In the genomic region with DNA sequence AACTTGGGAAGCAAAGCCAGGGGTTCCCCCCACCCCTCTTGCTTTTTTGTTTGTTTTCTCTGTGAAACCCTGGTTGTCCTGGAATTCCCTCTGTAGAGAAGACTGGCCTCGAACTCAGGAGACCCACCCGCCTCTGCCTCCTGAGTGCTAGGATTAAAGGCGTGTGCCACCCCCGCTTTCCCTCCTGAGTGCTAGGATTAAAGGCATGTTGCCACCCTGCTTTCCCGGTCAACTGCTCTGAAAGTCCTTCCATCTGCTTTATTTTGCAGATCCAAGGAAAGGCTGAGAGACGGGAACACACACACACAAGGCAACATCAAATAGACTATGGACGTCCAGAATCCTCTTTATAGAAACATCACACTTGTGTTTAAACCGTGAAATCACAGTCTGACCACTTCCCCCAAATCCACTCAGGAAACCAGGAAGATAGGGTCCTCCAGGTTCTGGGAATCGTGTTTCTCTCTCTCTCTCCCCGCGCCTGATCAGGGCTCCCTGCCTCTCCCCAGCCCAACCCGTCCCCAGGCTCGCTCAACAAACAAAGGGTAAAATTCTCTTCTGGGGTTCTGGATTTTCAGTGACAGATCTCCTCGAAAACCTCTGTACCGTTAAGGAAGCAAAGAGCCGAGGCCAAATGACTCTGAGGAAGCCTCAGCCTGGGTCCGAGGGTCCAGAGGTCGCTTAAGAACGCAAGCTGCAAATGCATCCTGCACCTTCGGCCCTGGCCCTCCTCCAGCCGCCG, we compare ENCODE assay signal across 8 mouse cellular contexts. TPM values are rescaled to one million over a fixed set of nuclear protein-coding genes. Genes with fewer than 3 reads are reported as not detected.
DNase-seq lines count a peak whose midpoint lies in the region; ATAC-seq and TF ChIP-seq lines count a peak whose summit lies in the region.

No protein-coding gene starts in this region.

- H3K4me3 ChIP-seq in testis, adult 2 months (ENCODE audit: control insufficient read depth, low read depth, low read length), result peak overlapping the region; percentile 90
- peak overlapping the region; percentile 87 for H3K4me3 ChIP-seq in limb, embryonic 12.5 days (replicated peaks)
- peak overlapping the region; percentile 71 for H3K4me3 ChIP-seq in stomach, embryonic 16.5 days (replicated peaks; ENCODE audit: low read length)

- peaks cover 7% of the 10 kb centered on the region for H3K4me1 ChIP-seq in testis, adult 2 months (ENCODE audit: control insufficient read depth, insufficient read depth, low read length)
- H3K4me1 ChIP-seq in limb, embryonic 12.5 days (replicated peaks), result peaks cover 22% of the 10 kb centered on the region
- peaks cover 27% of the 10 kb centered on the region for H3K4me1 ChIP-seq in stomach, embryonic 16.5 days (ENCODE audit: control insufficient read depth, insufficient read depth, low read length)

- TF ChIP-seq POLR2A in testis, adult 2 months (IDR thresholded peaks at IDR 0.05; ENCODE audit: control insufficient read depth, low read depth, low read length), result no peak

- peak overlapping the region; percentile 81 for H3K4me2 ChIP-seq in limb, embryonic 12.5 days
- peak overlapping the region; percentile 90 for H3K4me2 ChIP-seq in stomach, embryonic 16.5 days (ENCODE audit: low read depth, low read length)

- ATAC-seq in cerebellum, adult (ENCODE audit: insufficient number of reproducible peaks, low FRiP score, low TSS enrichment), result peak; percentile 15
- peak; percentile 45; the same call in 1 of the 2 replicates for ATAC-seq in limb, embryonic 12.5 days (ENCODE audit: insufficient number of reproducible peaks, insufficient read depth, low FRiP score, low TSS enrichment, low read depth)
- peak; percentile 26; the same call in 1 of the 2 replicates for ATAC-seq in stomach, embryonic 16.5 days (ENCODE audit: insufficient read depth, low FRiP score)

- DNase-seq in cerebellum, postnatal 4 days (ENCODE audit: low spot score in 2 of 2), result no peak
- no peak for DNase-seq in testis, postnatal 10 days (ENCODE audit: low spot score)
- DNase-seq in adrenal gland, adult (ENCODE audit: inconsistent age in 2 of 2, low spot score in 1 of 2), result no peak
- no peak for DNase-seq in adrenal gland, adult 8-10 months

- peak overlapping the region; percentile 63 for H3K9ac ChIP-seq in limb, embryonic 12.5 days (replicated peaks)
- H3K9ac ChIP-seq in stomach, embryonic 16.5 days (ENCODE audit: low read length), result peak overlapping the region; percentile 82

- H3K36me3 ChIP-seq in testis, adult 2 months (ENCODE audit: control insufficient read depth, insufficient read depth, low read length), result no peaks in the 10 kb centered on the region
- H3K36me3 ChIP-seq in limb, embryonic 12.5 days, result peaks cover 17% of the 10 kb centered on the region
- peaks cover 14% of the 10 kb centered on the region for H3K36me3 ChIP-seq in stomach, embryonic 16.5 days (ENCODE audit: control insufficient read depth, insufficient read depth, low read length)

- no peaks in the 10 kb centered on the region for H3K27me3 ChIP-seq in testis, adult 2 months (ENCODE audit: control insufficient read depth, insufficient read depth, low read length)
- H3K27me3 ChIP-seq in limb, embryonic 12.5 days, result 0 out of 2 replicates have a peak, but pooled peaks cover 2% of the 10 kb centered on the region
- H3K27me3 ChIP-seq in stomach, embryonic 16.5 days (ENCODE audit: control insufficient read depth, insufficient read depth, low read length), result no peaks in the 10 kb centered on the region

- no peaks in the 10 kb centered on the region for H3K9me3 ChIP-seq in limb, embryonic 12.5 days
- H3K9me3 ChIP-seq in stomach, embryonic 16.5 days (replicated peaks; ENCODE audit: control insufficient read depth, low read length), result no peaks in the 10 kb centered on the region

- 19% methylated on average over 22 of the region's 22 CpGs for WGBS in limb, embryonic 12.5 days
- 16% methylated on average over 22 of the region's 22 CpGs for WGBS in stomach, embryonic 16.5 days

- peak overlapping the region; percentile 63 for H3K27ac ChIP-seq in testis, adult 2 months (ENCODE audit: control insufficient read depth, insufficient read depth, low read depth, low read length)
- peak overlapping the region; percentile 97 for H3K27ac ChIP-seq in limb, embryonic 12.5 days
- H3K27ac ChIP-seq in stomach, embryonic 16.5 days (ENCODE audit: low read length), result peak overlapping the region; percentile 98

- TF ChIP-seq CTCF in testis, adult 2 months (IDR thresholded peaks at IDR 0.05; ENCODE audit: control insufficient read depth, insufficient read depth, insufficient replicate concordance, low read depth, low read length), result no peak

RNA-seq across cellular contexts. Expression of a gene that starts 0.6 kb away (rescaled TPM):
- polyA plus RNA-seq in testis, adult 2 months (2012; rRNA removed), result 605 and 633 TPM in 2 replicates
- 105 TPM in 2 replicates for polyA plus RNA-seq in limb, embryonic 12.5 days (2016; fragmentation: Nextera tagmentation; extraction: Ambion mirVana)
- polyA plus RNA-seq in stomach, embryonic 16.5 days (2015; fragmentation: Nextera tagmentation; extraction: Ambion mirVana), result 141 and 162 TPM in 2 replicates
- 1,000 to 10,000 TPM; 1,068 to 1,277 (median 1,158) TPM for total RNA-seq in adrenal gland, adult 8-10 months (2022)

RNA-seq across cellular contexts. Expression of a gene that starts 0.9 kb away (rescaled TPM):
- polyA plus RNA-seq in testis, adult 2 months (2012; rRNA removed), result 4.8 and 5.6 TPM in 2 replicates
- polyA plus RNA-seq in limb, embryonic 12.5 days (2016; fragmentation: Nextera tagmentation; extraction: Ambion mirVana), result 0.74 and 0.90 TPM in 2 replicates
- polyA plus RNA-seq in stomach, embryonic 16.5 days (2015; fragmentation: Nextera tagmentation; extraction: Ambion mirVana), result 0.54 and 0.98 TPM in 2 replicates
- 1 to 10 TPM in 1 of 4 experiments, under 1 TPM in 3; 0.24 to 1.1 (median 0.59) TPM for total RNA-seq in adrenal gland, adult 8-10 months (2022)

RNA-seq across cellular contexts. Expression of a gene that starts 7.6 kb away (rescaled TPM):
- not detected in 2 replicates for polyA plus RNA-seq in testis, adult 2 months (2012; rRNA removed)
- not detected in 2 replicates for polyA plus RNA-seq in limb, embryonic 12.5 days (2016; fragmentation: Nextera tagmentation; extraction: Ambion mirVana)
- polyA plus RNA-seq in stomach, embryonic 16.5 days (2015; fragmentation: Nextera tagmentation; extraction: Ambion mirVana), result not detected in 2 replicates
- not detected for total RNA-seq in adrenal gland, adult 8-10 months (2022)

RNA-seq across cellular contexts. Expression of a gene that starts 25.0 kb away (rescaled TPM):
- polyA plus RNA-seq in testis, adult 2 months (2012; rRNA removed), result 0.05 TPM in 1 of 2 replicates, not detected in the other
- polyA plus RNA-seq in limb, embryonic 12.5 days (2016; fragmentation: Nextera tagmentation; extraction: Ambion mirVana), result 0.44 and 0.47 TPM in 2 replicates
- 0.10 and 0.14 TPM in 2 replicates for polyA plus RNA-seq in stomach, embryonic 16.5 days (2015; fragmentation: Nextera tagmentation; extraction: Ambion mirVana)
- total RNA-seq in adrenal gland, adult 8-10 months (2022), result under 1 TPM in 1 of 4 experiments, not detected in 3; 0.14 TPM

RNA-seq across cellular contexts. Expression of a gene that starts 55.2 kb away (rescaled TPM):
- 21.2 and 22.6 TPM in 2 replicates for polyA plus RNA-seq in testis, adult 2 months (2012; rRNA removed)
- polyA plus RNA-seq in limb, embryonic 12.5 days (2016; fragmentation: Nextera tagmentation; extraction: Ambion mirVana), result not detected in 2 replicates
- polyA plus RNA-seq in stomach, embryonic 16.5 days (2015; fragmentation: Nextera tagmentation; extraction: Ambion mirVana), result 0.10 and 0.12 TPM in 2 replicates
- under 1 TPM in 3 of 4 experiments, not detected in 1; 0.10 to 0.65 (median 0.62) TPM for total RNA-seq in adrenal gland, adult 8-10 months (2022)
